Mouse (Mus musculus): ENCODE measurements at regions not wholly inside any gene's neighbourhood (a gene's known extent, or its start where the extent isn't known, plus 50 kb on each side); places are given as distances from the start of the nearest gene placed in this dataset.

DNA sequence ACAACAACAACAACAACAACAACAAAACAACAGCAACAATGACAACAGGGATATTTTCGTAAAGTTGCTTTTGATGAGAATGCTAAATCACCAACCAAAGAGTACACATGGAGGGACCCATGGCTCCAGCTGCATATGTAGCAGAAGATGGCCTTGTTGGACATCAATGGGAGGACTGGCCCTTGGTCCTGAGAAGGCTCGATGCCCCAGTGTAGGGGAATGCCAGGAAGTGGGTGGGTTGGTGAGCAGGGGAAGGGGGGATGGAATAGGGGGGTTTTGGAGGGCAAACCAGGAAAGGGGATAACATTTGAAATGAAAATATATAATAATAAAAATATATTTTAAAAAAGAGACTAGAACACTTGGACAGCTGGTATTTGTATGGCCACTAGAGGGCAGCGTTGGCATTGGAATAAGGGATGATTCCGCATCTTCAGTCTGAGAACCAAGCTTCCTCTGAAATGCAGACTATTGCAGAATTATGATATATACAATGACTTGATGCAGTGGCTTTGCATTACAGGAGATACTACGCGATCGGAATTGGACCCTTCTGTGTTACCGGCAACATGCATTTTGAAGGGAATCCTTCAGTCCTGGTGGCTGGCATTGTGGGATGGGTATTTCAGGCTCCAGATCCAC lies 128.5 kb upstream of the Thumpd2 start:
- peak; percentile 80 for TF ChIP-seq CTCF (IDR thresholded peaks at IDR 0.05; ENCODE audit: low read depth)
- no peak for TF ChIP-seq EP300 (optimal IDR thresholded peaks at IDR 0.05)
